ENCODE assay signal across 12 mouse cellular contexts in genomic region chr14:123138743-123139705, GRCm38 (mm10).
DNase-seq lines count a peak whose midpoint lies in the region; ATAC-seq and TF ChIP-seq lines count a peak whose summit lies in the region.
"Had no signal": no experiment of that assay in that cellular context is flagged by ENCODE, and none has a peak within 500 bp of the region (broad histone marks: within the 10 kb centered on the region; RNA-seq: fewer than 3 reads in every experiment).

No protein-coding gene starts in this region.

- no peaks in the 10 kb centered on the region for H3K4me1 ChIP-seq in hindbrain, embryonic 11.5 days (replicated peaks; ENCODE audit: control insufficient read depth, insufficient read depth, low read length)
- H3K4me1 ChIP-seq in hindbrain, embryonic 10.5 days (replicated peaks), result no peaks in the 10 kb centered on the region
- H3K4me1 ChIP-seq in hindbrain, postnatal 0 days (ENCODE audit: insufficient read depth, low read length), result no peaks in the 10 kb centered on the region
- H3K4me1 ChIP-seq in midbrain, embryonic 16.5 days (ENCODE audit: control insufficient read depth, insufficient read depth, low read length), result peaks cover 2% of the 10 kb centered on the region; the same call in 1 of the 2 replicates
- H3K4me1 ChIP-seq: limb, embryonic 13.5 days had no signal

- H3K27me3 ChIP-seq in hindbrain, embryonic 11.5 days (ENCODE audit: control insufficient read depth, insufficient read depth, low read length), result no peaks in the 10 kb centered on the region
- no peaks in the 10 kb centered on the region for H3K27me3 ChIP-seq in hindbrain, embryonic 10.5 days (ENCODE audit: insufficient read depth, poor library complexity, severe bottlenecking)
- no peaks in the 10 kb centered on the region for H3K27me3 ChIP-seq in hindbrain, postnatal 0 days (ENCODE audit: insufficient read depth, low read length)
- no peaks in the 10 kb centered on the region for H3K27me3 ChIP-seq in midbrain, embryonic 16.5 days (ENCODE audit: control insufficient read depth, insufficient read depth, low read depth, low read length)
- H3K27me3 ChIP-seq: limb, embryonic 13.5 days had no signal

- no peak overlapping the region for H3K4me3 ChIP-seq in hindbrain, embryonic 11.5 days (ENCODE audit: low read depth, low read length)
- H3K4me3 ChIP-seq in hindbrain, embryonic 10.5 days, result no peak overlapping the region
- H3K4me3 ChIP-seq in hindbrain, postnatal 0 days (ENCODE audit: low read length), result no peak overlapping the region
- H3K4me3 ChIP-seq in midbrain, embryonic 16.5 days (ENCODE audit: low read depth, low read length), result no peak overlapping the region
- H3K4me3 ChIP-seq: limb, embryonic 13.5 days had no signal

- ATAC-seq in hindbrain, embryonic 11.5 days (ENCODE audit: low FRiP score), result peak; percentile 45
- ATAC-seq in hindbrain, postnatal 0 days, result peak; percentile 90
- peak; percentile 91; the same call in 1 of the 2 replicates for ATAC-seq in midbrain, embryonic 16.5 days

- no peaks in the 10 kb centered on the region for H3K36me3 ChIP-seq in hindbrain, embryonic 11.5 days (ENCODE audit: control insufficient read depth, insufficient read depth, low read length)
- H3K36me3 ChIP-seq in hindbrain, embryonic 10.5 days, result no peaks in the 10 kb centered on the region
- H3K36me3 ChIP-seq in hindbrain, postnatal 0 days (ENCODE audit: insufficient read depth, low read length), result no peaks in the 10 kb centered on the region
- no peaks in the 10 kb centered on the region for H3K36me3 ChIP-seq in midbrain, embryonic 16.5 days (ENCODE audit: control insufficient read depth, insufficient read depth, low read length)
- H3K36me3 ChIP-seq: G1E; limb, embryonic 13.5 days had no signal

- no peak for TF ChIP-seq CTCF in hindbrain, postnatal 0 days (IDR thresholded peaks at IDR 0.05; ENCODE audit: low read depth)

- H3K27ac ChIP-seq in hindbrain, embryonic 11.5 days (ENCODE audit: low read depth, low read length), result no peak overlapping the region
- no peak overlapping the region for H3K27ac ChIP-seq in hindbrain, embryonic 10.5 days
- no peak overlapping the region for H3K27ac ChIP-seq in hindbrain, postnatal 0 days
- H3K27ac ChIP-seq in midbrain, embryonic 16.5 days (ENCODE audit: low read length), result no peak overlapping the region
- H3K27ac ChIP-seq: limb, embryonic 13.5 days had no signal

- no peaks in the 10 kb centered on the region for H3K9me3 ChIP-seq in hindbrain, embryonic 11.5 days (ENCODE audit: control insufficient read depth, low read length)
- H3K9me3 ChIP-seq in hindbrain, embryonic 10.5 days, result no peaks in the 10 kb centered on the region
- H3K9me3 ChIP-seq in hindbrain, postnatal 0 days (ENCODE audit: low read length), result no peaks in the 10 kb centered on the region
- H3K9me3 ChIP-seq in midbrain, embryonic 16.5 days (replicated peaks; ENCODE audit: control insufficient read depth, low read length, poor library complexity, severe bottlenecking), result no peaks in the 10 kb centered on the region
- H3K9me3 ChIP-seq: G1E; limb, embryonic 13.5 days had no signal

- no peak overlapping the region for H3K9ac ChIP-seq in hindbrain, embryonic 11.5 days (ENCODE audit: low read depth, low read length)
- no peak overlapping the region for H3K9ac ChIP-seq in hindbrain, postnatal 0 days (replicated peaks; ENCODE audit: low read length)
- no peak overlapping the region for H3K9ac ChIP-seq in midbrain, embryonic 16.5 days (ENCODE audit: low read depth, low read length)
- H3K9ac ChIP-seq: limb, embryonic 13.5 days had no signal

- H3K4me2 ChIP-seq in hindbrain, embryonic 11.5 days (replicated peaks; ENCODE audit: low read depth, low read length), result no peak overlapping the region
- H3K4me2 ChIP-seq in hindbrain, postnatal 0 days (ENCODE audit: low read depth, low read length), result no peak overlapping the region
- H3K4me2 ChIP-seq in midbrain, embryonic 16.5 days (ENCODE audit: low read length), result no peak overlapping the region
- H3K4me2 ChIP-seq: limb, embryonic 13.5 days had no signal

- WGBS in hindbrain, embryonic 11.5 days, result 68% methylated on average over 6 of the region's 6 CpGs
- WGBS in hindbrain, embryonic 10.5 days, result 67% methylated on average over 6 of the region's 6 CpGs
- WGBS in hindbrain, postnatal 0 days, result 30% methylated on average over 6 of the region's 6 CpGs
- 51% methylated on average over 6 of the region's 6 CpGs for WGBS in midbrain, embryonic 16.5 days

- DNase-seq in hindbrain, embryonic 11.5 days (ENCODE audit: low spot score), result no peak
- DNase-seq in hindbrain, embryonic 10.5 days (ENCODE audit: low spot score), result no peak
- DNase-seq in brain, embryonic 18.5 days (ENCODE audit: low read depth, low spot score), result peak; percentile 47
- DNase-seq in hindbrain, postnatal 0 days (ENCODE audit: low spot score), result peak; percentile 58
- DNase-seq in urinary bladder, adult 2 months (ENCODE audit: low spot score), result no peak
- no peak for DNase-seq in heart, postnatal 4 days
- no peak for DNase-seq in heart, adult 11 months
- DNase-seq: cerebellum, adult 11-12 months; heart, adult 18-20 months had no signal

Comparison
In these comparisons a context has a peak if more than half of its experiments do, and no peak if none do; other contexts are left out.
1. DNase-seq: peak in brain, embryonic 18.5 days (single experiment) and hindbrain, postnatal 0 days (single experiment); none in hindbrain, embryonic 11.5 days (single experiment), hindbrain, embryonic 10.5 days (single experiment), urinary bladder, adult 2 months (single experiment), heart, postnatal 4 days (single experiment) and heart, adult 11 months (single experiment).
2. Peak in every context shown above with its lines, with median percentiles within 50 percentile points of each other: ATAC-seq.